Mouse (Mus musculus): Measurements from ENCODE around the gene Wipi1. TPM values are rescaled to one million over a fixed set of nuclear protein-coding genes. Genes with fewer than 3 reads are reported as not detected.

Gene Wipi1
- polyA plus RNA-seq, 1 experiment from 2014 or later = 23.3 TPM

DNA sequence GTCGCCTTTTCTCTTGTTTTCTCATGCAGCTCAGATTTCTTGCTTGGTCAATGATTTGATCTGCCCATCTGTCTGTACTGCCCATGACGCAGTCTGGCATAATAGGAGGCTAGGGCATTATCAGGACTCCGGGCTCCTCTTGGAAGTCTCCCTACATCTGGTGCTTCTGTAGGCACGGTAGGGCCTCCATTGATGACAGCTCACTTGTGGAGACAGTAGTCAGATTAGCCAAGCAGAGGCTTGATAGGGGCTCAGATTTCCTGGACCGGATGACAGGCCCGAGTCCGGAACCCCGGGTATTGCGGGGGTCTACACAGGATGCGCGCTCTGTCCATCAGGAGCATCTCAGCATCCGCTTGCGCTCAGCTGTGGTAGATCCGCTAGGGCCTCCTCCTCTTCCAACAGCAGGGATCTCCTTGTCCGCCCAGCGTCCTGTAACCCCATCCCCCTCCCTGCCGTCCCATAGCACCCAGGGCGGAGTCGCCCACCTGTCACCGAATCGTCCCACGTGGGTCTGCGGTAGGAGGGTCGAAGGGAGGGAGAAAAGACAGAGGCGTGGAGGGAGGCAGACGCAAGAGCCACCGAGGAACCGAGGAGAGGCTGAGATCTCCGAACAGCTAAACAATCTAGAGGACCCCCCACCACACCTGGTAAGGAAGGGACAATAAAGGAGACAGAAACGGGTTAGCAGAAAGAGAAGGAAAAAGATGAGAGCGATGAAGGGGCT lies 38.4 kb upstream of the Wipi1 start:
- peaks cover 4% of the 10 kb centered on the region; the same call in 1 of the 2 replicates for H3K4me1 ChIP-seq (ENCODE audit: control insufficient read depth, insufficient read depth, low read length)
- ATAC-seq (ENCODE audit: insufficient number of reproducible peaks, low FRiP score, low TSS enrichment, low read depth) (peak; percentile 79), DNase-seq (ENCODE audit: low spot score) (peak; percentile 76)
- peak overlapping the region; percentile 52 for H3K9ac ChIP-seq (ENCODE audit: low read length)
- no peaks in the 10 kb centered on the region for H3K27me3 ChIP-seq (ENCODE audit: control insufficient read depth, insufficient read depth, low read length)
- no peaks in the 10 kb centered on the region; the same call in none of the 2 replicates for H3K36me3 ChIP-seq (ENCODE audit: control insufficient read depth, insufficient read depth, low read length)
- H3K4me2 ChIP-seq (ENCODE audit: low read depth, severe bottlenecking) = peak overlapping the region; percentile 75
- H3K27ac ChIP-seq (replicated peaks; ENCODE audit: low read depth, low read length) = 0 out of 2 replicates have a peak overlapping the region, but pooled peaks have one; percentile 36
- H3K9me3 ChIP-seq (ENCODE audit: control insufficient read depth, low read length) = no peaks in the 10 kb centered on the region
- peak overlapping the region; percentile 95 for H3K4me3 ChIP-seq (ENCODE audit: low read depth, low read length)
- 2% methylated on average over 31 of the region's 31 CpGs for WGBS

DNA sequence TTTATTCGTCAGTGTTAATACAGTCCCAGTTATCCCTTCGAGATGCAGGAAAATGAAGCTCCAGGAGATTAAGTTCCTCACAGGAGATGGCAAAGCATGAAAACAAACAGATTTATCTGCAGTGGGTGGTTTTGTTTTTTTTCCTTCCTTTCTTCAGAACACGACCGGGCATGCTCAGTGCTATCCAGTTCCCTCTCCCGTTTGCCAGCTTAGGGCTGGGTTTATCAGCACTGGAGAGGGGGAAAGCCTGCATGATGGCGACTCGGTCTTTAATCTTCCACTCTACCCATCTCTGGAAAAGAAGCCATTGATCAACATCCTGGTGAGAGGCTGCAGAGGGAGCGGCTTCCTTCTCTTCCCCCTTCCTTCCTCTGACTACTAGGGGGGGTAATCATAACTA lies 37.4 kb upstream of the Wipi1 start, which contains the start of gene Prkar1a:
Prkar1a (plus strand) TSS at position 200 of the 400 bp plus-strand sequence.
- DNase-seq (ENCODE audit: low spot score) (no peak), ATAC-seq (ENCODE audit: insufficient number of reproducible peaks, low FRiP score, low TSS enrichment, low read depth) (no peak)
- no peak within 1 kb of the TSS for H3K27ac ChIP-seq (replicated peaks; ENCODE audit: low read depth, low read length)
- H3K9me3 ChIP-seq (ENCODE audit: control insufficient read depth, low read length) = no peaks in the 10 kb centered on the region
- whole genome bisulfite sequencing = 43% methylated on average over 8 of the region's 8 CpGs
- peaks cover 4% of the 10 kb centered on the region; the same call in 1 of the 2 replicates for H3K4me1 ChIP-seq (ENCODE audit: control insufficient read depth, insufficient read depth, low read length)
- H3K9ac ChIP-seq (ENCODE audit: low read length) = peak within 1 kb of the TSS; percentile 52
- no peaks in the 10 kb centered on the region; the same call in 1 of the 2 replicates for H3K36me3 ChIP-seq (ENCODE audit: control insufficient read depth, insufficient read depth, low read length)
- H3K27me3 ChIP-seq (ENCODE audit: control insufficient read depth, insufficient read depth, low read length) = no peaks in the 10 kb centered on the region
- peak within 1 kb of the TSS; percentile 75 for H3K4me2 ChIP-seq (ENCODE audit: low read depth, severe bottlenecking)
- peak within 1 kb of the TSS; percentile 95 for H3K4me3 ChIP-seq (ENCODE audit: low read depth, low read length)

DNA sequence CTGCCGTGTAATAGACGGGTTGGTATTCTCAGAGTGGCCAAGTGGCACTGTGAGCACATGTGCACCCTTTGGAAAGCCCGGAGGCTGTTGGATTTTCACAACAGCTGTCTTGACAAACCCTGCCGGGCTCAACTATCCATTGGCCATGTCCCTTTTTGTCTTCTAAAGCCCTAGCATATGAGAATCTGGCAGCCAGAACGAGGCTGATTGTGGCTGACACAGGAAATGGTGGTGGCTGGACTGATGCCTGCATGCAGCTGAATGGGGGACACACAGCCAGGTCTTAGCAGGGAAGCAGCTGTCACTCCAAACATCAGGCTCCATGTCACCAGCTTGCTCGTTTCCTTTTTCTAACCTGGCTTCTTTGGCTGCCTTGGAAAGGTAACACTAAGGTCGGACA lies 36.7 kb upstream of the Wipi1 start:
- Histone ChIP-seq H3K9me3 (ENCODE audit: control insufficient read depth, low read length) (no peaks in the 10 kb centered on the region), H3K27me3 (ENCODE audit: control insufficient read depth, insufficient read depth, low read length) (no peaks in the 10 kb centered on the region), H3K4me1 (ENCODE audit: control insufficient read depth, insufficient read depth, low read length) (peaks cover 4% of the 10 kb centered on the region; the same call in 1 of the 2 replicates), H3K4me2 (ENCODE audit: low read depth, severe bottlenecking) (no peak overlapping the region), H3K36me3 (ENCODE audit: control insufficient read depth, insufficient read depth, low read length) (no peaks in the 10 kb centered on the region; the same call in 1 of the 2 replicates), H3K9ac (ENCODE audit: low read length) (no peak overlapping the region), H3K27ac (replicated peaks; ENCODE audit: low read depth, low read length) (no peak overlapping the region), H3K4me3 (ENCODE audit: low read depth, low read length) (no peak overlapping the region)
- ATAC-seq (ENCODE audit: insufficient number of reproducible peaks, low FRiP score, low TSS enrichment, low read depth) (no peak), DNase-seq (ENCODE audit: low spot score) (no peak)
- WGBS = 57% methylated on average over 7 of the region's 7 CpGs

DNA sequence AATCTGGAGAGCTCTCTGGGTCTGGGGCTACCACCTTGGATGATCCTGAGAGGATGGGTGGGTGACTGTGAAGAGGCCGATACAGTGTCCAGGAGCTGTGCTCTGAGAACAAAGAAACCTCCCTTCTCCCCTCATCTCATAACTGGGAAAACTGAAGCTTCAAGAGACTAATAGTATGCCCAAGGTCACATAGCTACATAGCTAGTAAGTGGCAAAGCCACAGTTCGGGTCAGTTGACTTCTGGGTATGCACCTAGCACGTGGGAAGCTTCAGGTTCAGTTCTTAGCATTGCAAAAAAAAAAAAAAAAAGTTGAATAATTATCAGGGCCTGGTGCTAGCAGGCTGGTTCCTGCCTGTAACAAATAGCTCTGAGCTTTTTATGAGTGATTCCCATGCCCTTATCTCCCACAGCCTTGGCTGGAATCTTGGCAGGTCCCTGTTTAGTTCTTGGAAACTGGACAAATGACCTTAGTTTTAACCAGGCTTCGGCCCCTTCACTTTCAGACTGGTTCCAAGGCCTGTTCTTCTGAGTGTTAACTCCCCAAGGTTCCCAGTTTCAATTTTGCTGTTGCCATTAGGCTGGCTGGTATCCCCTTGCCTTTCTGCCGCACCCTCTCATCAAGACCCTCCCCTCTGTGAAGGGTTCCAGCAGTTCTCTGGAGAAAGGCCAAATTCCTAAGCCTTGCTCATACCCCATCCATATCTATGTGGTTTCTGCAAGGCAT lies 29.9 kb upstream of the Wipi1 start:
- WGBS = 83% methylated on average over 5 of the region's 5 CpGs

DNA sequence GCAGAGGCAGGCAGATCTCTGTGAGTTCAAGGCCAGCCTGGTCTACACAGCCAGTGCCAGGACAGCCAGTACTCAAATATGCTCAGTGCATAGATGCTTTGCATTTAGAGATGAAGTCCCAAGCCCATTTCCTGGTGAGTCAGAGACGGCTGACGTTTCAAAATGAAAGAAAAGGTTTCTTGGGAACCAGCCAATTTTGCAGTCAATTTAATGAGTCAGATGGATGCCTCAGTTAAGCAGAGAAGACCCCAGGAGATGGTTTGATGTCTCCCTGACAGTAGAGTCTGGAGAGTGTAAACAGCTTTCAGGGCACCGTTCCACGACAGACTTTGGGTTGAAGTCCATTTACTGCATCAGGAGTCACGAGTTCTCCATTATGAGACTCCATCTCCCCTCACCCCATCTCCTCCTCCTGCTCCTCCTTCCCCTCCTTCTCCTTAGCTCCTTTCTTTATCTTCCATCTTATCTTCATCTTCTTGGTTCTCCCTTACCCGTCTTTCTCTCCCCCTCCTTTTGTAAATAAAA lies 24.2 kb upstream of the Wipi1 start:
- Histone ChIP-seq H3K4me3 (ENCODE audit: low read depth, low read length) (no peak overlapping the region), H3K9ac (ENCODE audit: low read length) (no peak overlapping the region), H3K4me2 (ENCODE audit: low read depth, severe bottlenecking) (no peak overlapping the region), H3K36me3 (ENCODE audit: control insufficient read depth, insufficient read depth, low read length) (no peaks in the 10 kb centered on the region), H3K27me3 (ENCODE audit: control insufficient read depth, insufficient read depth, low read length) (no peaks in the 10 kb centered on the region), H3K4me1 (ENCODE audit: control insufficient read depth, insufficient read depth, low read length) (no peaks in the 10 kb centered on the region; the same call in 1 of the 2 replicates), H3K9me3 (ENCODE audit: control insufficient read depth, low read length) (no peaks in the 10 kb centered on the region), H3K27ac (replicated peaks; ENCODE audit: low read depth, low read length) (no peak overlapping the region)
- no peak for DNase-seq (ENCODE audit: low spot score)
- no peak for ATAC-seq (ENCODE audit: insufficient number of reproducible peaks, low FRiP score, low TSS enrichment, low read depth)
- WGBS = 89% methylated on average over 6 of the region's 6 CpGs

More for the DNA sequence above, 29.9 kb upstream of the Wipi1 start:
- H3K9me3 ChIP-seq (ENCODE audit: control insufficient read depth, low read length) = no peaks in the 10 kb centered on the region
- no peak overlapping the region for H3K4me2 ChIP-seq (ENCODE audit: low read depth, severe bottlenecking)
- no peaks in the 10 kb centered on the region for H3K36me3 ChIP-seq (ENCODE audit: control insufficient read depth, insufficient read depth, low read length)
- H3K27me3 ChIP-seq (ENCODE audit: control insufficient read depth, insufficient read depth, low read length) = no peaks in the 10 kb centered on the region
- H3K9ac ChIP-seq (ENCODE audit: low read length) = no peak overlapping the region
- no peak for ATAC-seq (ENCODE audit: insufficient number of reproducible peaks, low FRiP score, low TSS enrichment, low read depth)
- no peaks in the 10 kb centered on the region for H3K4me1 ChIP-seq (ENCODE audit: control insufficient read depth, insufficient read depth, low read length)
- no peak overlapping the region for H3K27ac ChIP-seq (replicated peaks; ENCODE audit: low read depth, low read length)
- H3K4me3 ChIP-seq (ENCODE audit: low read depth, low read length) = no peak overlapping the region
- DNase-seq (ENCODE audit: low spot score) = no peak

DNA sequence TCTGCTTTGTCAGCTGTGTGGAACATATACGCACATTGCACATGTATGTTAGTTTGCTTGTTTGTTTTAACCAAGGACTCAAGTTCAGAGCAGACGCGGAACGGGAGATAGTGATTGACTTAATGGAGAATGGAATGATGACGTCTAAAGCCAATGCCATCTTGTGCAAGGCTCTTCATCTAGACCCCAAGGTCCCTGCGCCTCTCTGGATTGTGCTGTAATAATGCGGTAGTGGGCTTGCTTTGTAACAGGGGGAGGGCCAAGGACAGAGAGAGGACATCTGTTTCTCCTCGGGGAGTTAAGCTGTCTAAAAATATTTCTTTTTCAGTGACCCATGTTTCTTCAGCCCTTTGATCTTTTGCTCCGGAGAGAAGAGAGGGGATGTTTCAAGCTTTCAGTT lies 23.2 kb upstream of the Wipi1 start:
- H3K4me1 ChIP-seq (ENCODE audit: control insufficient read depth, insufficient read depth, low read length) = no peaks in the 10 kb centered on the region; the same call in 1 of the 2 replicates
- DNase-seq (ENCODE audit: low spot score) (no peak), ATAC-seq (ENCODE audit: insufficient number of reproducible peaks, low FRiP score, low TSS enrichment, low read depth) (no peak)
- H3K9me3 ChIP-seq (ENCODE audit: control insufficient read depth, low read length) = no peaks in the 10 kb centered on the region
- H3K27ac ChIP-seq (replicated peaks; ENCODE audit: low read depth, low read length) = no peak overlapping the region
- no peak overlapping the region for H3K9ac ChIP-seq (ENCODE audit: low read length)
- H3K27me3 ChIP-seq (ENCODE audit: control insufficient read depth, insufficient read depth, low read length) = no peaks in the 10 kb centered on the region
- no peak overlapping the region for H3K4me3 ChIP-seq (ENCODE audit: low read depth, low read length)
- no peak overlapping the region for H3K4me2 ChIP-seq (ENCODE audit: low read depth, severe bottlenecking)
- H3K36me3 ChIP-seq (ENCODE audit: control insufficient read depth, insufficient read depth, low read length) = no peaks in the 10 kb centered on the region
- WGBS = 78% methylated on average over 9 of the region's 9 CpGs

DNA sequence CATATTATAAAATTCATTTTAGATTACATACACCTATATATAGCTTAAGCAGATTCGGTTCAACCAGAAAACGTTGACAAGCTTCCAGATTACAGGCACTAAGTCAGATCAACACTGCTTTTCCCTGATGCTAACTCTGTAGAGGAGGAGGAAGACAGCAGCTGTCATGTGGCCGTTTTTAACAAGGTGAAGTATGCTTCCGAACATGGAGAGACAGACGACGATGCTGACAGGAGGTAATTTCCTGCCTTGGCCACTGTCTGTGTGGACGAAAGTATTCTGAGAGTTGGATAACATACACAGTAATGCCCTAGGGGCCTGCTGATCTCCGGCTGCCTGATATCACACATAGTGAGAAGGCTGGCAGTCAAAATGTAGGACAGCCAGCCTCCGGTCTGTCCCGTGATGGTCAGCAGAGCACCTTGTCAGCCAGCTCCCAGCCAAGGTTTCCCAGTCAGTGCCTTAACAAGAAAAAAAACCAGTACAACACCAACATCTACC lies 17.3 kb upstream of the Wipi1 start:
- ATAC-seq (ENCODE audit: insufficient number of reproducible peaks, low FRiP score, low TSS enrichment, low read depth) (no peak), DNase-seq (ENCODE audit: low spot score) (no peak)
- H3K4me3 ChIP-seq (ENCODE audit: low read depth, low read length) = no peak overlapping the region
- no peak overlapping the region for H3K4me2 ChIP-seq (ENCODE audit: low read depth, severe bottlenecking)
- no peaks in the 10 kb centered on the region for H3K9me3 ChIP-seq (ENCODE audit: control insufficient read depth, low read length)
- WGBS = 65% methylated on average over 10 of the region's 10 CpGs
- no peaks in the 10 kb centered on the region for H3K27me3 ChIP-seq (ENCODE audit: control insufficient read depth, insufficient read depth, low read length)
- no peak overlapping the region for H3K9ac ChIP-seq (ENCODE audit: low read length)
- H3K27ac ChIP-seq (replicated peaks; ENCODE audit: low read depth, low read length) = no peak overlapping the region
- H3K36me3 ChIP-seq (ENCODE audit: control insufficient read depth, insufficient read depth, low read length) = no peaks in the 10 kb centered on the region
- no peaks in the 10 kb centered on the region for H3K4me1 ChIP-seq (ENCODE audit: control insufficient read depth, insufficient read depth, low read length)

DNA sequence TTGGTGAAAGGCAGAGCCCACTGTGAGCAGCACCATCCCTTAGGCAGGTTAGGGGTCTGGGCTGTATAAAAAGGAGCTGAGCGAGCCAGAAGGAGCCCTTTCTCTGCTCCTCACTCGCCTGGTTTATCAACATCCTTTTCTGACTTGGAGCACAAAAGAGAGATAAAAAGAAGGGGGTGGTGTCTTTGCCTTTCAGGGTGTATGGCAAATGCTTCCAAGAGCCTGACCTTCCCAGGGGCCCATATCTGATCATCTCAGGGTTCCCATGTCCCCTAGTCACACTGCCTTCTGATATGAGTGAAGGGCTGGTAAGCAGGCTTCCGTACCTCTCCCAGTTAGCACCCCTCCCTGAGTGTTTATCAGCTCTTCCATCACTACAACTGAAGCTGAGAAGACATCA lies 16.3 kb upstream of the Wipi1 start:
- DNase-seq (ENCODE audit: low spot score) = no peak
- no peak for ATAC-seq (ENCODE audit: insufficient number of reproducible peaks, low FRiP score, low TSS enrichment, low read depth)
- Histone ChIP-seq H3K27ac (replicated peaks; ENCODE audit: low read depth, low read length) (no peak overlapping the region), H3K27me3 (ENCODE audit: control insufficient read depth, insufficient read depth, low read length) (no peaks in the 10 kb centered on the region), H3K36me3 (ENCODE audit: control insufficient read depth, insufficient read depth, low read length) (no peaks in the 10 kb centered on the region), H3K9me3 (ENCODE audit: control insufficient read depth, low read length) (no peaks in the 10 kb centered on the region), H3K4me1 (ENCODE audit: control insufficient read depth, insufficient read depth, low read length) (no peaks in the 10 kb centered on the region), H3K4me2 (ENCODE audit: low read depth, severe bottlenecking) (no peak overlapping the region), H3K9ac (ENCODE audit: low read length) (no peak overlapping the region), H3K4me3 (ENCODE audit: low read depth, low read length) (no peak overlapping the region)
- WGBS = 86% methylated on average over 3 of the region's 3 CpGs

Measured in limb, embryonic 11.5 days (tissue).